Mouse (Mus musculus): ENCODE measurements at regions not wholly inside any gene's neighbourhood (a gene's known extent, or its start where the extent isn't known, plus 50 kb on each side); places are given as distances from the start of the nearest gene placed in this dataset.

- TF ChIP-seq GATA1 (IDR thresholded peaks at IDR 0.05; ENCODE audit: borderline replicate concordance, low read length), result no peak
- TF ChIP-seq FLI1 (IDR thresholded peaks at IDR 0.05; ENCODE audit: low read length), result no peak
Measured at GRCm38 (mm10) chr12:26086923-26087322, 328.1 kb downstream of the Rnf144a start.

Measured in megakaryocyte, embryonic 14.5 days (primary cell).